Comparison of ENCODE assay signal across 19 mouse cellular contexts in genomic region chr16:56170247-56170646, GRCm38 (mm10). TPM values are rescaled to one million over a fixed set of nuclear protein-coding genes. Genes with fewer than 3 reads are reported as not detected.
A peak's percentile ranks its signal among the peaks of the same experiment; 100 is the strongest.
DNase-seq lines count a peak whose midpoint lies in the region; ATAC-seq and TF ChIP-seq lines count a peak whose summit lies in the region.
"Had no signal": no experiment of that assay in that cellular context is flagged by ENCODE, and none has a peak within 500 bp of the region (broad histone marks: within the 10 kb centered on the region; RNA-seq: fewer than 3 reads in every experiment).

No protein-coding gene starts in this region.

- H3K27me3 ChIP-seq in hindbrain, postnatal 0 days (ENCODE audit: insufficient read depth, low read length): no peaks in the 10 kb centered on the region
- no peaks in the 10 kb centered on the region for H3K27me3 ChIP-seq in hindbrain, embryonic 11.5 days (ENCODE audit: control insufficient read depth, insufficient read depth, low read length)
- no peaks in the 10 kb centered on the region for H3K27me3 ChIP-seq in cerebellum, adult 2 months (ENCODE audit: control insufficient read depth, insufficient read depth, low read length)
- H3K27me3 ChIP-seq: heart, embryonic 15.5 days had no signal

- no peak overlapping the region for H3K4me3 ChIP-seq in hindbrain, postnatal 0 days (ENCODE audit: low read length)
- no peak overlapping the region for H3K4me3 ChIP-seq in hindbrain, embryonic 11.5 days (ENCODE audit: low read depth, low read length)
- no peak overlapping the region for H3K4me3 ChIP-seq in layer of hippocampus, adult 2 months
- H3K4me3 ChIP-seq in cerebellum, adult 2 months (replicated peaks; ENCODE audit: insufficient read depth, low read depth, low read length): no peak overlapping the region
- H3K4me3 ChIP-seq: embryonic facial prominence, embryonic 10.5 days; heart, embryonic 15.5 days had no signal

- H3K4me2 ChIP-seq in hindbrain, postnatal 0 days (ENCODE audit: low read depth, low read length): no peak overlapping the region
- H3K4me2 ChIP-seq in hindbrain, embryonic 11.5 days (replicated peaks; ENCODE audit: low read depth, low read length): no peak overlapping the region
- H3K4me2 ChIP-seq: heart, embryonic 15.5 days had no signal

- H3K27ac ChIP-seq in hindbrain, postnatal 0 days: no peak overlapping the region
- H3K27ac ChIP-seq in hindbrain, embryonic 11.5 days (ENCODE audit: low read depth, low read length): no peak overlapping the region
- H3K27ac ChIP-seq in layer of hippocampus, adult 2 months: no peak overlapping the region
- no peak overlapping the region for H3K27ac ChIP-seq in cerebellum, adult 2 months (ENCODE audit: insufficient read depth, low read length)
- H3K27ac ChIP-seq: embryonic facial prominence, embryonic 10.5 days; heart, embryonic 15.5 days; kidney, postnatal 0 days had no signal

- peak; percentile 10 for DNase-seq in hindbrain, postnatal 0 days (ENCODE audit: low spot score)
- DNase-seq in hindbrain, embryonic 11.5 days (ENCODE audit: low spot score): no peak
- peak; percentile 47 for DNase-seq in retina, postnatal 1 day
- DNase-seq in retina, embryonic 14.5 days (ENCODE audit: low spot score): no peak
- DNase-seq in layer of hippocampus, adult 2 months (ENCODE audit: low spot score in 2 of 2): peak; percentile 28 to 61
- DNase-seq in Muller cell, postnatal 12 days (ENCODE audit: inconsistent ontology term): no peak
- DNase-seq in cerebellum, adult 2 months: no peak
- DNase-seq: adrenal gland, postnatal 14 days; cerebellum, adult 11 months; gastrocnemius, postnatal 36 days; heart, postnatal 36 days; kidney, adult 11 months; lung, postnatal 4 days; right cerebral cortex, postnatal 25 days; spleen, adult 18-20 months had no signal

- ATAC-seq in hindbrain, postnatal 0 days: 0 out of 2 replicates have a peak, but pooled peaks have one; percentile 43
- ATAC-seq in hindbrain, embryonic 11.5 days (ENCODE audit: low FRiP score): no peak

- H3K9me3 ChIP-seq in hindbrain, postnatal 0 days (ENCODE audit: low read length): no peaks in the 10 kb centered on the region
- H3K9me3 ChIP-seq in hindbrain, embryonic 11.5 days (ENCODE audit: control insufficient read depth, low read length): no peaks in the 10 kb centered on the region
- H3K9me3 ChIP-seq: embryonic facial prominence, embryonic 10.5 days; heart, embryonic 15.5 days had no signal

- H3K9ac ChIP-seq in hindbrain, postnatal 0 days (replicated peaks; ENCODE audit: low read length): no peak overlapping the region
- H3K9ac ChIP-seq in hindbrain, embryonic 11.5 days (ENCODE audit: low read depth, low read length): no peak overlapping the region
- H3K9ac ChIP-seq: heart, embryonic 15.5 days had no signal

- TF ChIP-seq CTCF in hindbrain, postnatal 0 days (IDR thresholded peaks at IDR 0.05; ENCODE audit: low read depth): no peak
- no peak for TF ChIP-seq CTCF in layer of hippocampus, adult 2 months (conservative IDR thresholded peaks at IDR 0.05)
- TF ChIP-seq CTCF in cerebellum, adult 2 months (IDR thresholded peaks at IDR 0.05; ENCODE audit: borderline replicate concordance, insufficient read depth, low read depth, low read length): no peak

- peaks cover 14% of the 10 kb centered on the region; the same call in 1 of the 2 replicates for H3K36me3 ChIP-seq in hindbrain, postnatal 0 days (ENCODE audit: insufficient read depth, low read length)
- peaks cover 6% of the 10 kb centered on the region; the same call in 1 of the 2 replicates for H3K36me3 ChIP-seq in hindbrain, embryonic 11.5 days (ENCODE audit: control insufficient read depth, insufficient read depth, low read length)

- H3K4me1 ChIP-seq in hindbrain, postnatal 0 days (ENCODE audit: insufficient read depth, low read length): no peaks in the 10 kb centered on the region
- H3K4me1 ChIP-seq in hindbrain, embryonic 11.5 days (replicated peaks; ENCODE audit: control insufficient read depth, insufficient read depth, low read length): no peaks in the 10 kb centered on the region
- H3K4me1 ChIP-seq in cerebellum, adult 2 months (ENCODE audit: control insufficient read depth, insufficient read depth, low read length): no peaks in the 10 kb centered on the region
- H3K4me1 ChIP-seq: embryonic facial prominence, embryonic 10.5 days; heart, embryonic 15.5 days had no signal

- TF ChIP-seq POLR2A in cerebellum, adult 2 months (IDR thresholded peaks at IDR 0.05; ENCODE audit: borderline replicate concordance, insufficient read depth, low read length): no peak

RNA-seq across cellular contexts. Expression of gene Impg2, which starts 33.9 kb away (rescaled TPM):
- 0.26 and 0.29 TPM in 2 replicates for total RNA-seq in hindbrain, postnatal 0 days (2014; rRNA removed)
- polyA plus RNA-seq in hindbrain, postnatal 0 days (2015; fragmentation: Nextera tagmentation; extraction: Ambion mirVana): 0.08 TPM in 2 replicates
- 0.18 and 0.25 TPM in 2 replicates for polyA plus RNA-seq in hindbrain, embryonic 11.5 days (2014; fragmentation: Nextera tagmentation; extraction: Ambion mirVana)
- 1 to 10 TPM in 1 of 2 experiments, under 1 TPM in 1; 0.97 to 1.1 TPM for total RNA-seq in layer of hippocampus, adult 2 months (2021)
- 0.55 and 0.59 TPM in 2 replicates for polyA plus RNA-seq in cerebellum, adult 2 months (2012; rRNA removed)
- polyA plus RNA-seq: limb, embryonic 11.5 days had no signal

Comparison
In these comparisons a context has a peak if more than half of its experiments do, and no peak if none do; other contexts are left out.
1. DNase-seq: peak in hindbrain, postnatal 0 days (single experiment), retina, postnatal 1 day (single experiment) and layer of hippocampus, adult 2 months (2 of 2); none in hindbrain, embryonic 11.5 days (single experiment), retina, embryonic 14.5 days (single experiment), Muller cell, postnatal 12 days (single experiment) and cerebellum, adult 2 months (0 of 2).